Mouse (Mus musculus): ENCODE measurements around the gene Ticam1. TPM values are rescaled to one million over a fixed set of nuclear protein-coding genes. Genes with fewer than 3 reads are reported as not detected.

Gene Ticam1
- total and polyA plus RNA-seq, 3 experiments = 6.4 to 18.6 (median 17.6) TPM

DNA sequence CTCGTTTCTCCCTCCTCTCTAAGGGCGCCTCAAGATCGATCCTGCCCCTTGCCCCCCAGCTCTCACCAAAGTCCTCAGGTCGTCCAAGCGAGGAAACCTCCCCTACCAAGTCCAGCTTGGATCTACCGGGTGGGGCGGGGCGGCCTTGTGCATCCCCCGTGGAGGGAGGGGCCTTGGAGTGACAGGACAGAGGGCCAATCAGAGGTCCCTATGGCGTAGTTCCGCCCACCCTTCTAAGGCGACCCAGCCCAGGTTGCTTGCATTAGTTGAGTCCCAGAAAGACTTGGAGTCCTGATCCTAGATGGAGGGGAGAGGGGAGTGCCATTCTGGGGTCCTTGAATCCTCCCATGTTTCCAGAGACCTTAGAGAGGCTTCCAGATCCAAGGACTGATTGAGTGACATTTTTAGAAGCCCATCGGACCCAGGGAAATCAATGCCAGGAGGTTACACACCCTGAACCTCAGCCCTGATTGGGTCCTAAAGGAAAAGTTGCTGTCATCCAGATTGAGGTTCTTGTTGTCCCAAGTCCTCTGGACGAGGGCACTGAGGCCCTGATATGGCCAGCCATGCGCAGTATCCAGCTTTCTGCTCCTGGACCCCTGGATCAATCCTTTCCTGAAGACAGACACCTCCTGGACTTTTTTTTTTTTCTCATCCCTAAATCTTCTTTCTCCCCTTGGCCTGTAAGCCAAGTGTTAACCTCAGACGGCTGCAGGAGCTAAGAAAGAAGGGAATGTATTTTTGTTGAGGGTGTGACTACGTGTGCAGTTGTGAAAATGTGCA is 14.0 kb upstream of the Ticam1 start:
- H3K4me2 ChIP-seq (ENCODE audit: insufficient read depth, low read depth, poor library complexity, severe bottlenecking) = peak overlapping the region; percentile 81
- peak overlapping the region; percentile 67 to 84 (median 67) for H3K4me3 ChIP-seq (replicated peaks in 1 of 3; ENCODE audit: low read depth in 2 of 3, low read length in 2 of 3, poor library complexity in 1 of 3)
- no peak for TF ChIP-seq CTCF (conservative IDR thresholded peaks at IDR 0.05 in 1 of 2, IDR thresholded peaks at IDR 0.05 in 1 of 2; ENCODE audit: low read depth in 2 of 2, low read length in 2 of 2)
- no peak for TF ChIP-seq ETS1 (conservative IDR thresholded peaks at IDR 0.05; ENCODE audit: low read depth, low read length)
- no peak for TF ChIP-seq RCOR1 (conservative IDR thresholded peaks at IDR 0.05; ENCODE audit: low read depth, low read length)
- no peak; the same call in 1 of the 2 replicates for TF ChIP-seq MAX (IDR thresholded peaks at IDR 0.05; ENCODE audit: low read length)
- TF ChIP-seq E2F4 (IDR thresholded peaks at IDR 0.05; ENCODE audit: insufficient replicate concordance, low read depth, low read length) = no peak
- no peak for TF ChIP-seq SIN3A (IDR thresholded peaks at IDR 0.05; ENCODE audit: low read length)
- TF ChIP-seq CHD2 (IDR thresholded peaks at IDR 0.05; ENCODE audit: low read length) = peak; percentile 75
- no peak for TF ChIP-seq JUND (conservative IDR thresholded peaks at IDR 0.05; ENCODE audit: low read depth, low read length)
- TF ChIP-seq CHD1 (IDR thresholded peaks at IDR 0.05; ENCODE audit: low read depth, low read length) = no peak
- TF ChIP-seq UBTF (IDR thresholded peaks at IDR 0.05; ENCODE audit: low read depth, low read length) = no peak
- no peak for TF ChIP-seq USF1 (IDR thresholded peaks at IDR 0.05; ENCODE audit: low read depth, low read length)
- no peak for TF ChIP-seq USF2 (conservative IDR thresholded peaks at IDR 0.05; ENCODE audit: low read depth, low read length)
- peak; percentile 48 for TF ChIP-seq NELFE (IDR thresholded peaks at IDR 0.05; ENCODE audit: low read depth, low read length)
- TF ChIP-seq JUN (IDR thresholded peaks at IDR 0.05; ENCODE audit: insufficient read depth, low read depth, low read length) = no peak
- no peak for TF ChIP-seq SMC3 (IDR thresholded peaks at IDR 0.05; ENCODE audit: low read depth, low read length)
- TF ChIP-seq PAX5 (IDR thresholded peaks at IDR 0.05; ENCODE audit: low read length) = no peak
- peak; percentile 16; the same call in 1 of the 2 replicates for TF ChIP-seq MXI1 (IDR thresholded peaks at IDR 0.05; ENCODE audit: low read depth, low read length)
- no peak for TF ChIP-seq GABPA (IDR thresholded peaks at IDR 0.05; ENCODE audit: insufficient replicate concordance, low read depth, low read length)
- TF ChIP-seq BHLHE40 (IDR thresholded peaks at IDR 0.05; ENCODE audit: low read depth, low read length) = peak; percentile 51
- no peak for TF ChIP-seq IRF4 (IDR thresholded peaks at IDR 0.05; ENCODE audit: low read depth, low read length)
- no peak for TF ChIP-seq KAT2A (IDR thresholded peaks at IDR 0.05; ENCODE audit: insufficient replicate concordance, low read length)
- no peak for TF ChIP-seq MYC (IDR thresholded peaks at IDR 0.05; ENCODE audit: low read depth, low read length)
- TF ChIP-seq NRF1 (IDR thresholded peaks at IDR 0.05; ENCODE audit: low read depth, low read length) = no peak
- TF ChIP-seq HCFC1 (IDR thresholded peaks at IDR 0.05; ENCODE audit: low read depth, low read length) = 0 out of 2 replicates have a peak, but pooled peaks have one; percentile 42
- TF ChIP-seq ZKSCAN1 (IDR thresholded peaks at IDR 0.05; ENCODE audit: borderline replicate concordance, low read depth, low read length) = no peak
- TF ChIP-seq ZNF384 (IDR thresholded peaks at IDR 0.05; ENCODE audit: low read depth, low read length) = no peak
- peak; percentile 44; the same call in 1 of the 2 replicates for TF ChIP-seq TBP (conservative IDR thresholded peaks at IDR 0.05; ENCODE audit: low read depth, low read length)
- no peak for TF ChIP-seq MAFK (IDR thresholded peaks at IDR 0.05; ENCODE audit: insufficient replicate concordance, low read length)
- peak; percentile 68; the same call in 1 of the 2 replicates for TF ChIP-seq MAZ (IDR thresholded peaks at IDR 0.05; ENCODE audit: low read depth, low read length)
- TF ChIP-seq ZMIZ1 (IDR thresholded peaks at IDR 0.05; ENCODE audit: low read depth, low read length) = no peak; the same call in none of the 2 replicates
- peak; percentile 57; the same call in 1 of the 2 replicates for TF ChIP-seq TCF12 (IDR thresholded peaks at IDR 0.05; ENCODE audit: low read depth, low read length)
- TF ChIP-seq RAD21 (IDR thresholded peaks at IDR 0.05; ENCODE audit: low read depth, low read length) = no peak
- TF ChIP-seq ELF1 (IDR thresholded peaks at IDR 0.05; ENCODE audit: low read depth, low read length) = peak; percentile 61
- no peak for TF ChIP-seq ZC3H11A (IDR thresholded peaks at IDR 0.05; ENCODE audit: low read depth, low read length)
- TF ChIP-seq EP300 (IDR thresholded peaks at IDR 0.05; ENCODE audit: low read length) = no peak
- TF ChIP-seq POLR2A (IDR thresholded peaks at IDR 0.05; ENCODE audit: low read depth, low read length) = peak; percentile 63
- TF ChIP-seq POLR2AphosphoS2 (IDR thresholded peaks at IDR 0.05; ENCODE audit: low read depth, low read length) = no peak
- no peak for TF ChIP-seq MEF2A (IDR thresholded peaks at IDR 0.05; ENCODE audit: borderline replicate concordance, low read depth, low read length)
- DNase-seq (ENCODE audit: extremely low read depth) = peak; percentile 94
- in situ Hi-C loops (cut with MboI; ENCODE audit: low pct_ligation_motif_present, low pct_unique_long_range_greater_than_20kb, low sequenced_read_pairs) = no loop called here
- peaks cover 24 to 57% of the 10 kb centered on the region in 2 experiments for H3K4me1 ChIP-seq (ENCODE audit: control insufficient read depth in 1 of 2, insufficient read depth in 2 of 2)
- peaks cover 10 to 18% of the 10 kb centered on the region in 2 experiments for H3K36me3 ChIP-seq (replicated peaks in 1 of 2; ENCODE audit: control insufficient read depth in 1 of 2, insufficient read depth in 1 of 2, low read length in 1 of 2)
- peak overlapping the region; percentile 57 for H3K27ac ChIP-seq (ENCODE audit: insufficient read depth, low read depth)
- no peaks in the 10 kb centered on the region for H3K79me2 ChIP-seq (replicated peaks; ENCODE audit: control insufficient read depth, extremely low read depth, insufficient read depth, poor library complexity, severe bottlenecking)
- H3K9ac ChIP-seq (ENCODE audit: insufficient read depth, low read depth) = peak overlapping the region; percentile 68
- no peaks in the 10 kb centered on the region for H3K9me3 ChIP-seq (replicated peaks; ENCODE audit: low read length)
- H3K27me3 ChIP-seq (replicated peaks) = no peaks in the 10 kb centered on the region
- dilution Hi-C loops (cut with MboI; ENCODE audit: extremely low pct_ligation_motif_present, extremely low pct_unique_long_range_greater_than_20kb, low sequenced_read_pairs) = no loop called here

All from CH12.LX (cell line).